Mouse (Mus musculus) MEL (cell line): ENCODE measurements around the gene Jmjd7. TPM values are rescaled to one million over a fixed set of nuclear protein-coding genes. Genes with fewer than 3 reads are reported as not detected.

ENCODE experiments used
- DNase-seq: peaks from one replicate; pipeline ENCODE4 v3.0.0; 2011; ENCODE audit warnings: low read depth, low spot score
- H3K27ac ChIP-seq: 2 replicates; pipeline ENCODE4 v1.5.1; 2012; ENCODE audit warnings: low read depth, mild to moderate bottlenecking, control low read depth, low read length, moderate library complexity; ENCODE audit not compliant: control insufficient read depth
- H3K27me3 ChIP-seq, 2 experiments: fragments of 150-350 bp in 1 of 2; sonication (generic) in 1 of 2; 2 replicates each; pipeline ENCODE4 v1.6.1; 2012; ENCODE audit warnings: low read length in 2 of 2, mild to moderate bottlenecking in 2 of 2, improper control_type of control experiment in 1 of 2, moderate library complexity in 1 of 2; ENCODE audit not compliant: insufficient read depth in 2 of 2, control insufficient read depth in 1 of 2
- H3K36me3 ChIP-seq, 2 experiments: 2 replicates each; pipeline ENCODE4 v1.6.1; 2012 to 2014; ENCODE audit warnings: low read length in 2 of 2, improper control_type of control experiment in 1 of 2, inconsistent platforms in 1 of 2, mild to moderate bottlenecking in 1 of 2; ENCODE audit not compliant: insufficient read depth in 2 of 2, control insufficient read depth in 1 of 2
- H3K4me1 ChIP-seq, 2 experiments: fragments of 150-350 bp in 1 of 2; sonication (generic) in 1 of 2; 2 replicates each; pipeline ENCODE4 v1.6.1; 2012; ENCODE audit warnings: low read length in 2 of 2, improper control_type of control experiment in 1 of 2, mild to moderate bottlenecking in 1 of 2; ENCODE audit not compliant: insufficient read depth in 2 of 2, control insufficient read depth in 1 of 2
- H3K4me3 ChIP-seq, 2 experiments: fragments of 150-350 bp in 1 of 2; sonication (generic) in 1 of 2; 2 replicates each; pipeline ENCODE4 v1.5.1; 2012; ENCODE audit warnings: low read depth in 2 of 2, low read length in 2 of 2, mild to moderate bottlenecking in 2 of 2, moderate library complexity in 2 of 2, control low read depth in 1 of 2, improper control_type of control experiment in 1 of 2; ENCODE audit not compliant: control insufficient read depth in 1 of 2, insufficient read depth in 1 of 2
- H3K79me2 ChIP-seq: 2 replicates; pipeline ENCODE4 v1.6.1; 2012; ENCODE audit warnings: mild to moderate bottlenecking, low read length, moderate library complexity; ENCODE audit not compliant: control insufficient read depth, poor library complexity, insufficient read depth
- H3K9ac ChIP-seq: 2 replicates; pipeline ENCODE4 v1.6.1; 2012; ENCODE audit warnings: low read depth, mild to moderate bottlenecking, control low read depth, low read length, moderate library complexity; ENCODE audit not compliant: control insufficient read depth, poor library complexity, severe bottlenecking
- H3K9me3 ChIP-seq: fragments of 150-350 bp; sonication (generic); replicated peaks from 2 replicates; pipeline ENCODE4 v1.6.1; 2012; ENCODE audit warnings: mild to moderate bottlenecking, low read length, improper control_type of control experiment, moderate library complexity; ENCODE audit not compliant: insufficient read depth
- E2F4 ChIP-seq: IDR thresholded peaks from 2 replicates; pipeline ENCODE4 v1.6.1; 2011; ENCODE audit warnings: low read depth, low read length, improper control_type of control experiment, borderline replicate concordance
- EP300 ChIP-seq, 2 experiments: IDR thresholded peaks; 2 replicates each; pipeline ENCODE4 v1.6.1; 2011; ENCODE audit warnings: improper control_type of control experiment in 2 of 2, low read length in 2 of 2, low read depth in 1 of 2, mild to moderate bottlenecking in 1 of 2
- HCFC1 ChIP-seq: IDR thresholded peaks from 2 replicates; pipeline ENCODE4 v1.6.1; 2012; ENCODE audit warnings: low read depth, mild to moderate bottlenecking, inconsistent platforms, low read length, improper control_type of control experiment, moderate library complexity
- JUND ChIP-seq: IDR thresholded peaks from 2 replicates; pipeline ENCODE4 v1.6.1; 2011; ENCODE audit warnings: low read depth, mild to moderate bottlenecking, improper control_type of control experiment, low read length
- MAZ ChIP-seq: IDR thresholded peaks from 2 replicates; pipeline ENCODE4 v1.6.1; 2012; ENCODE audit warnings: low read depth, mild to moderate bottlenecking, inconsistent platforms, low read length, improper control_type of control experiment
- MYB ChIP-seq: IDR thresholded peaks from 2 replicates; pipeline ENCODE4 v1.6.1; 2011; ENCODE audit warnings: mild to moderate bottlenecking, low read depth, low read length, improper control_type of control experiment
- POLR2AphosphoS2 ChIP-seq: IDR thresholded peaks from 2 replicates; pipeline ENCODE4 v1.6.1; 2011; ENCODE audit warnings: low read length, improper control_type of control experiment
- POLR2AphosphoS5 ChIP-seq: IDR thresholded peaks from 2 replicates; pipeline ENCODE4 v1.6.1; 2012; ENCODE audit warnings: low read depth, borderline replicate concordance, mild to moderate bottlenecking, inconsistent platforms, low read length, moderate library complexity, mixed read lengths
- RCOR1 ChIP-seq: IDR thresholded peaks from 2 replicates; pipeline ENCODE4 v1.6.1; 2012; ENCODE audit warnings: low read depth, mild to moderate bottlenecking, inconsistent platforms, low read length, improper control_type of control experiment
- SIN3A ChIP-seq: IDR thresholded peaks from 2 replicates; pipeline ENCODE4 v1.6.1; 2012; ENCODE audit warnings: low read length, improper control_type of control experiment, inconsistent platforms
- TAL1 ChIP-seq: IDR thresholded peaks from 2 replicates; pipeline ENCODE4 v1.6.1; 2012; ENCODE audit warnings: mild to moderate bottlenecking, inconsistent platforms, low read length, moderate library complexity, mixed read lengths
- TBP ChIP-seq: IDR thresholded peaks from 2 replicates; pipeline ENCODE4 v1.8.0; 2011; ENCODE audit warnings: low read depth, low read length, improper control_type of control experiment
- USF2 ChIP-seq, 2 experiments: IDR thresholded peaks; 2 replicates each; pipeline ENCODE4 v1.6.1; 2011 to 2012; ENCODE audit warnings: improper control_type of control experiment in 2 of 2, low read length in 2 of 2, borderline replicate concordance in 1 of 2, inconsistent platforms in 1 of 2, low read depth in 1 of 2, mild to moderate bottlenecking in 1 of 2; ENCODE audit not compliant: insufficient read depth in 1 of 2
- ZC3H11A ChIP-seq: IDR thresholded peaks from 2 replicates; pipeline ENCODE4 v1.6.1; 2012; ENCODE audit warnings: low read depth, mild to moderate bottlenecking, inconsistent platforms, low read length, improper control_type of control experiment
- ZKSCAN1 ChIP-seq: IDR thresholded peaks from 2 replicates; pipeline ENCODE4 v1.6.1; 2012; ENCODE audit warnings: low read depth, mild to moderate bottlenecking, inconsistent platforms, low read length, improper control_type of control experiment, moderate library complexity
- ZMIZ1 ChIP-seq: IDR thresholded peaks from 2 replicates; pipeline ENCODE4 v1.6.1; 2012; ENCODE audit warnings: low read depth, mild to moderate bottlenecking, inconsistent platforms, low read length, improper control_type of control experiment, moderate library complexity
- ZNF384 ChIP-seq: IDR thresholded peaks from 2 replicates; pipeline ENCODE4 v1.6.1; 2012; ENCODE audit warnings: low read depth, mild to moderate bottlenecking, inconsistent platforms, low read length, improper control_type of control experiment
- polyA plus RNA-seq, 2 experiments: library from polyadenylated mRNA; stranded (reverse) in 1 of 2; unstranded in 1 of 2; fragments of >175 nt in 1 of 2; fragments of >200 nt in 1 of 2; gene quantifications; 2 replicates each; pipeline versions ENCODE4 v1.2.1 to v1.2.4; 2012; ENCODE audit warnings: low replicate concordance in 2 of 2, low read depth in 1 of 2; ENCODE audit not compliant: insufficient read length in 2 of 2, insufficient read depth in 1 of 2, missing spikeins in 1 of 2
- total RNA-seq: library from RNA; depleted of rRNA; stranded (reverse); fragments of 300-350 nt; gene quantifications from 2 replicates; pipeline ENCODE4 v1.2.3, GENCODE M21; 2012

Gene Jmjd7
- total and polyA plus RNA-seq, 3 experiments: 4.2 to 12.0 TPM; not detected in 1

DNA sequence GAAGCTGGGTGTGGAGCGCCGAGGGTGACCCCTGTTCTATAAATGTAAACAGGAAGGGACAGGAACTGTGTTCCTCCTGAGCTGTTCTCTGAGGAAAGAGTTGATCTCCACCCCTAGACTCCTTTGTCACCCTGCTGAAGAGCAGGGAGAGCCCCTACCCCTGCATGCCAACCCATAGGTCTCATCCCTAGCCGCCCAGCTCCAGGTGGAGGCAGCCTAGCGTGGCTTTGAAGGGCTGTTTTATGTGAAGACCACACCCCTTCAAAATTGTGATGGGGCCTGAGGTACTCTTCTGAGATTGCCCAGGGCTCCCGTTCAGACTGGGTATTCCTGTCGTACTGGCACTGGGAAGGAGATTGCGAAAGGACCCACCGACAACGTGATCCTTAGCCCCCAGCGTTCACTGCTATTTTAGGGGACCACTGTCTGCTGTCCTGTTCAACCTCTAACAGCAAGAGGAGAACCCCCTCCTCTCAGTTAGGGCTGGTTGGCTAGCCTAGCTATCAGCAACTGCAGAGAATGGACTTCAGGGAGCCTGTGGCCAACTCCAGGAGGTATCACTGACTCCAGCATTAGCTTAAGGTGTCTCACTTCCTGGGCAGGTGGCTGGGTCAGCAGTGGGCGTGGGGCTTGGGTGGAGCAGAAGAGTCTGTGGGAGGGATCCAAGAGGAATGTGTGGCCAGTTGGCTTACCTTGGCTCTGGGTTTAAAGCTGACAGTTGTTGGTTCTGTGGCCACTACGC, 5.6 kb downstream of the Jmjd7 start, which contains the start of gene Pla2g4b:
TSS of gene Pla2g4b (plus strand) at position 692 of the 742 bp plus-strand sequence.
- Histone ChIP-seq H3K27ac (no peak within 1 kb of the TSS), H3K4me3 (no peak within 1 kb of the TSS), H3K36me3 (no peaks in the 10 kb centered on the region), H3K27me3 (no peaks in the 10 kb centered on the region), H3K9ac (no peak within 1 kb of the TSS), H3K9me3 (no peaks in the 10 kb centered on the region), H3K79me2 (no peaks in the 10 kb centered on the region), H3K4me1 (peaks cover 0 to 5% of the 10 kb centered on the region in 2 experiments; a peak in 1 of 4 replicates)
- TF ChIP-seq ZC3H11A (no peak), HCFC1 (no peak)
- no peak for DNase-seq

DNA sequence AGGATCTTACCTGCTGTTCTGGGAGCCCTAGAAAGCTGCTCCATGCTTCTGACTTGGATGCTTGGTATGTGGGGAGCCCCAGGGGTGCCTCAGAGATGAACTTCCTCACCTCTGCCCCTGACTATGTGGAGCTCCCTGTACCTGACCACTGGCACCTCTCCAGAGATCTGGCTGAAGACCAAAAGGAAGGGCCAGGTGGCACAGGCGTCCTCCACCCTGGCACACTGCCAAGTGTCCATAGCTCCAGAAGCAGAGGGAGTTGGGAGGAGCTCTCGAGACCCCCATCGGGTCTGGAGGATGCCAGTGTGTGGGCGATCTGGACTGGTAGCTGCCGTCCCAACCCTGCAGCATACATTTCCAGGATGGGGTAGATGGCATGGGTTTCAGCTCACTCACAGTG, 6.4 kb downstream of the Jmjd7 start:
- Histone ChIP-seq H3K36me3 (no peaks in the 10 kb centered on the region), H3K4me1 (0 out of 4 replicates have a peak, but pooled peaks cover 0 to 5% of the 10 kb centered on the region in 2 experiments), H3K27ac (no peak overlapping the region), H3K9ac (no peak overlapping the region), H3K79me2 (no peaks in the 10 kb centered on the region), H3K4me3 (no peak overlapping the region), H3K27me3 (no peaks in the 10 kb centered on the region), H3K9me3 (no peaks in the 10 kb centered on the region)
- no peak for DNase-seq
- TF ChIP-seq MAZ: no peak
- no peak for TF ChIP-seq TAL1
- no peak for TF ChIP-seq RCOR1
- TF ChIP-seq ZNF384: no peak
- no peak for TF ChIP-seq E2F4

DNA sequence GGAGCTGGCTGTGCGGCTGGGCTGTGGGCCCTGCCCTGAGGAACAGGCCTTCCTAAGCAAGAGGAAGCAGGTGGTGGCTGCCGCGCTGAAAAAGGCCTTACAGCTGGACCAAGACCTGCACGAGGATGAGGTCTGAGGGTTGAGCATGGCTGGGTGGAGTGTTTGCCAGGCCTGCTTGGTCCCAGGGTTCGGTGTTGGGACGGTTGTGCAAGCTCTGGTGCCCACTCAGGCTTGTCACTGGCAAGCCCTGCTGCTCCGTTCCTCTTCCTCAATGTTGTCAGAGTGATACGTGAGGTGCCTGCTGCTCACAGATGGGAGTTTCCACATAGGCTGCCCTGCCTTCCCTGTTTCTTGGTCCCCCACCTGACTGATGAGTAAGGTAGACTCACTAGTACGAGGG, 10.5 kb downstream of the Jmjd7 start:
- Histone ChIP-seq H3K4me1 (no peaks in the 10 kb centered on the region), H3K4me3 (no peak overlapping the region), H3K79me2 (no peaks in the 10 kb centered on the region), H3K9ac (no peak overlapping the region), H3K9me3 (no peaks in the 10 kb centered on the region), H3K27me3 (no peaks in the 10 kb centered on the region), H3K36me3 (no peaks in the 10 kb centered on the region), H3K27ac (no peak overlapping the region)
- TF ChIP-seq ZMIZ1: no peak
- no peak for TF ChIP-seq SIN3A
- no peak for TF ChIP-seq POLR2AphosphoS5
- TF ChIP-seq USF2 (IDR thresholded peaks at IDR 0.05; ENCODE audit: borderline replicate concordance in 1 of 2, insufficient read depth in 1 of 2, low read depth in 1 of 2, low read length in 2 of 2): no peak
- no peak for TF ChIP-seq TBP
- TF ChIP-seq MAZ: no peak
- TF ChIP-seq MYB: no peak
- no peak for TF ChIP-seq ZNF384
- TF ChIP-seq JUND: no peak
- no peak for TF ChIP-seq RCOR1
- TF ChIP-seq POLR2AphosphoS2: no peak
- TF ChIP-seq EP300 (IDR thresholded peaks at IDR 0.05; ENCODE audit: low read depth in 1 of 2, low read length in 2 of 2): no peak
- no peak for TF ChIP-seq ZKSCAN1
- no peak for TF ChIP-seq ZC3H11A
- DNase-seq: no peak
